Mouse (Mus musculus) MEL (cell line): ENCODE results near the gene Serpina1f. TPM values are rescaled to one million over a fixed set of nuclear protein-coding genes. Genes with fewer than 3 reads are reported as not detected.
"Not testable (repeated sequence)": the region's sequence is repeated elsewhere in the genome, so short reads cannot be mapped to it uniquely, and the experiment has no call there.

Source experiments
- DNase-seq: peaks from one replicate; pipeline ENCODE4 v3.0.0; 2011; ENCODE audit warnings: low read depth, low spot score
- H3K27ac ChIP-seq: 2 replicates; pipeline ENCODE4 v1.5.1; 2012; ENCODE audit warnings: low read depth, mild to moderate bottlenecking, control low read depth, low read length, moderate library complexity; ENCODE audit not compliant: control insufficient read depth
- H3K27me3 ChIP-seq, 2 experiments: fragments of 150-350 bp in 1 of 2; sonication (generic) in 1 of 2; 2 replicates each; pipeline ENCODE4 v1.6.1; 2012; ENCODE audit warnings: low read length in 2 of 2, mild to moderate bottlenecking in 2 of 2, improper control_type of control experiment in 1 of 2, moderate library complexity in 1 of 2; ENCODE audit not compliant: insufficient read depth in 2 of 2, control insufficient read depth in 1 of 2
- H3K36me3 ChIP-seq, 2 experiments: 2 replicates each; pipeline ENCODE4 v1.6.1; 2012 to 2014; ENCODE audit warnings: low read length in 2 of 2, improper control_type of control experiment in 1 of 2, inconsistent platforms in 1 of 2, mild to moderate bottlenecking in 1 of 2; ENCODE audit not compliant: insufficient read depth in 2 of 2, control insufficient read depth in 1 of 2
- H3K4me1 ChIP-seq, 2 experiments: fragments of 150-350 bp in 1 of 2; sonication (generic) in 1 of 2; 2 replicates each; pipeline ENCODE4 v1.6.1; 2012; ENCODE audit warnings: low read length in 2 of 2, improper control_type of control experiment in 1 of 2, mild to moderate bottlenecking in 1 of 2; ENCODE audit not compliant: insufficient read depth in 2 of 2, control insufficient read depth in 1 of 2
- H3K4me3 ChIP-seq, 2 experiments: fragments of 150-350 bp in 1 of 2; sonication (generic) in 1 of 2; 2 replicates each; pipeline ENCODE4 v1.5.1; 2012; ENCODE audit warnings: low read depth in 2 of 2, low read length in 2 of 2, mild to moderate bottlenecking in 2 of 2, moderate library complexity in 2 of 2, control low read depth in 1 of 2, improper control_type of control experiment in 1 of 2; ENCODE audit not compliant: control insufficient read depth in 1 of 2, insufficient read depth in 1 of 2
- H3K79me2 ChIP-seq: 2 replicates; pipeline ENCODE4 v1.6.1; 2012; ENCODE audit warnings: mild to moderate bottlenecking, low read length, moderate library complexity; ENCODE audit not compliant: control insufficient read depth, poor library complexity, insufficient read depth
- H3K9ac ChIP-seq: 2 replicates; pipeline ENCODE4 v1.6.1; 2012; ENCODE audit warnings: low read depth, mild to moderate bottlenecking, control low read depth, low read length, moderate library complexity; ENCODE audit not compliant: control insufficient read depth, poor library complexity, severe bottlenecking
- H3K9me3 ChIP-seq: fragments of 150-350 bp; sonication (generic); replicated peaks from 2 replicates; pipeline ENCODE4 v1.6.1; 2012; ENCODE audit warnings: mild to moderate bottlenecking, low read length, improper control_type of control experiment, moderate library complexity; ENCODE audit not compliant: insufficient read depth
- CTCF ChIP-seq, 3 experiments: IDR thresholded peaks in 2 of 3; conservative IDR thresholded peaks in 1 of 3; 2 replicates each; pipeline ENCODE4 v1.5.1; 2011 to 2012; ENCODE audit warnings: low read length in 3 of 3, low read depth in 2 of 3, mild to moderate bottlenecking in 2 of 3, improper control_type of control experiment in 1 of 3, inconsistent platforms in 1 of 3, mixed read lengths in 1 of 3, moderate library complexity in 1 of 3; ENCODE audit not compliant: control insufficient read depth in 1 of 3, insufficient read depth in 1 of 3, poor library complexity in 1 of 3, severe bottlenecking in 1 of 3
- E2F4 ChIP-seq: IDR thresholded peaks from 2 replicates; pipeline ENCODE4 v1.6.1; 2011; ENCODE audit warnings: low read depth, low read length, improper control_type of control experiment, borderline replicate concordance
- EP300 ChIP-seq, 2 experiments: IDR thresholded peaks; 2 replicates each; pipeline ENCODE4 v1.6.1; 2011; ENCODE audit warnings: improper control_type of control experiment in 2 of 2, low read length in 2 of 2, low read depth in 1 of 2, mild to moderate bottlenecking in 1 of 2
- HCFC1 ChIP-seq: IDR thresholded peaks from 2 replicates; pipeline ENCODE4 v1.6.1; 2012; ENCODE audit warnings: low read depth, mild to moderate bottlenecking, inconsistent platforms, low read length, improper control_type of control experiment, moderate library complexity
- JUND ChIP-seq: IDR thresholded peaks from 2 replicates; pipeline ENCODE4 v1.6.1; 2011; ENCODE audit warnings: low read depth, mild to moderate bottlenecking, improper control_type of control experiment, low read length
- KAT2A ChIP-seq: conservative IDR thresholded peaks from 2 replicates; pipeline ENCODE4 v1.6.1; 2012; ENCODE audit warnings: low read depth, low read length, improper control_type of control experiment, inconsistent platforms
- MAZ ChIP-seq: IDR thresholded peaks from 2 replicates; pipeline ENCODE4 v1.6.1; 2012; ENCODE audit warnings: low read depth, mild to moderate bottlenecking, inconsistent platforms, low read length, improper control_type of control experiment
- MEF2A ChIP-seq: IDR thresholded peaks from 2 replicates; pipeline ENCODE4 v1.6.1; 2014; ENCODE audit warnings: low read depth, mild to moderate bottlenecking, inconsistent platforms, low read length, improper control_type of control experiment; ENCODE audit not compliant: poor library complexity, insufficient replicate concordance, severe bottlenecking; ENCODE audit errors: extremely low read depth
- MYB ChIP-seq: IDR thresholded peaks from 2 replicates; pipeline ENCODE4 v1.6.1; 2011; ENCODE audit warnings: mild to moderate bottlenecking, low read depth, low read length, improper control_type of control experiment
- MYC ChIP-seq: IDR thresholded peaks from 2 replicates; pipeline ENCODE4 v1.6.1; 2011; ENCODE audit warnings: low read depth, mild to moderate bottlenecking, low read length, improper control_type of control experiment, moderate library complexity
- NELFE ChIP-seq: IDR thresholded peaks from 2 replicates; pipeline ENCODE4 v1.6.1; 2011; ENCODE audit warnings: low read depth, low read length, improper control_type of control experiment
- NRF1 ChIP-seq: IDR thresholded peaks from 2 replicates; pipeline ENCODE4 v1.6.1; 2014; ENCODE audit warnings: low read depth, mild to moderate bottlenecking, inconsistent platforms, low read length, improper control_type of control experiment, moderate library complexity; ENCODE audit not compliant: poor library complexity, insufficient read depth, severe bottlenecking
- POLR2AphosphoS2 ChIP-seq: IDR thresholded peaks from 2 replicates; pipeline ENCODE4 v1.6.1; 2011; ENCODE audit warnings: low read length, improper control_type of control experiment
- RAD21 ChIP-seq: IDR thresholded peaks from 2 replicates; pipeline ENCODE4 v1.6.1; 2011; ENCODE audit warnings: mild to moderate bottlenecking, low read depth, low read length, improper control_type of control experiment
- TAL1 ChIP-seq: IDR thresholded peaks from 2 replicates; pipeline ENCODE4 v1.6.1; 2012; ENCODE audit warnings: mild to moderate bottlenecking, inconsistent platforms, low read length, moderate library complexity, mixed read lengths
- TBP ChIP-seq: IDR thresholded peaks from 2 replicates; pipeline ENCODE4 v1.8.0; 2011; ENCODE audit warnings: low read depth, low read length, improper control_type of control experiment
- TCF12 ChIP-seq: IDR thresholded peaks from 2 replicates; pipeline ENCODE4 v1.6.1; 2014; ENCODE audit warnings: low read depth, mild to moderate bottlenecking, inconsistent platforms, low read length, improper control_type of control experiment, moderate library complexity
- UBTF ChIP-seq: IDR thresholded peaks from 2 replicates; pipeline ENCODE4 v1.6.1; 2012; ENCODE audit warnings: low read depth, mild to moderate bottlenecking, inconsistent platforms, low read length, improper control_type of control experiment, moderate library complexity, borderline replicate concordance; ENCODE audit not compliant: insufficient read depth
- polyA plus RNA-seq, 2 experiments: library from polyadenylated mRNA; stranded (reverse) in 1 of 2; unstranded in 1 of 2; fragments of >175 nt in 1 of 2; fragments of >200 nt in 1 of 2; gene quantifications; 2 replicates each; pipeline versions ENCODE4 v1.2.1 to v1.2.4; 2012; ENCODE audit warnings: low replicate concordance in 2 of 2, low read depth in 1 of 2; ENCODE audit not compliant: insufficient read length in 2 of 2, insufficient read depth in 1 of 2, missing spikeins in 1 of 2
- total RNA-seq: library from RNA; depleted of rRNA; stranded (reverse); fragments of 300-350 nt; gene quantifications from 2 replicates; pipeline ENCODE4 v1.2.3, GENCODE M21; 2012

Serpina1f gene
- total and polyA plus RNA-seq, 3 experiments, result not detected

DNA sequence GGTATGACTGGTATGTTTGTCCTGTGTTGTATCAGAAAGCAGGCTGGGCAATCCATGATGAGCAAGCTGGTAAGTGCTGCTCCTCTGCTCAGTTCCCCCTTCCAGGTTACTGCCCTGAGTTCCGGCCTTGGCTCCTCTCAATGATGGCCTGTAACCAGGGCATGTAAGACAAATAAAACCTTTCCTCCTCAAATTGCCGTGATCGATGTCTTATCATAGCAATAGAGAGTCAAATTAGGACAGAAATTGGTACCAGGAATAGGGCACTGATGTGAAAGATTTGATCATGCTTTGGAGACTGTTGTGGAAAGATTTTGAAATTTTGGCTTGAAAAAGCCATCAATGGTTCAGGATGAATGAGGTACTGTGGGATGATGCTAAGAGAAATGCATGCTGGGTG, 30.0 kb downstream of the Serpina1f start:
- H3K9me3 ChIP-seq, result no peaks in the 10 kb centered on the region
- H3K27ac ChIP-seq, result no peak overlapping the region
- no peak overlapping the region for H3K9ac ChIP-seq
- no peaks in the 10 kb centered on the region for H3K79me2 ChIP-seq
- no peaks in the 10 kb centered on the region for H3K36me3 ChIP-seq
- H3K4me1 ChIP-seq, result no peaks in the 10 kb centered on the region
- no peak for DNase-seq
- no peaks in the 10 kb centered on the region for H3K27me3 ChIP-seq
- no peak for TF ChIP-seq NRF1
- no peak for TF ChIP-seq E2F4
- no peak for TF ChIP-seq TAL1
- no peak for TF ChIP-seq HCFC1
- no peak for TF ChIP-seq TBP
- no peak overlapping the region for H3K4me3 ChIP-seq

DNA sequence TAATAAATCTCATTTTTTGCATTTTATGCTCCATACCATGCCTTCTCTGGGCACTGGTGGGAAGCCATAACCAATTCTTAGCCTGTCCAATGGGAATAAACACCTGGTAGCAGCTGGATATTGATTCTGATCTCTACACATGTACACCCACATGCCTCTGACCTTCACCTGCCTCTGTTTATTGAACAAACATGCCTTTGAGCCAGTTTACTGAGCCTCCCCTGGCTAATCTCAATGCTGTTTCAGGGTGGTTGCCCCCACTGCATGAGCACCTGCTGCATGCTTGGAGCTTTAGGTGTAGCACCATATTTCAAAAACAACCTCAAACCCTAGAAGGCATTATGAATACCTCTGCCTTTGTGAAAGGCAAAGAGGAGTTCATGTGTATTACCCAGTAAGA, 33.3 kb downstream of the Serpina1f start:
- not testable (repeated sequence) for H3K27ac ChIP-seq, H3K9me3 ChIP-seq, DNase-seq, H3K9ac ChIP-seq, H3K79me2 ChIP-seq, H3K4me1 ChIP-seq, H3K27me3 ChIP-seq, H3K4me3 ChIP-seq, H3K36me3 ChIP-seq

DNA sequence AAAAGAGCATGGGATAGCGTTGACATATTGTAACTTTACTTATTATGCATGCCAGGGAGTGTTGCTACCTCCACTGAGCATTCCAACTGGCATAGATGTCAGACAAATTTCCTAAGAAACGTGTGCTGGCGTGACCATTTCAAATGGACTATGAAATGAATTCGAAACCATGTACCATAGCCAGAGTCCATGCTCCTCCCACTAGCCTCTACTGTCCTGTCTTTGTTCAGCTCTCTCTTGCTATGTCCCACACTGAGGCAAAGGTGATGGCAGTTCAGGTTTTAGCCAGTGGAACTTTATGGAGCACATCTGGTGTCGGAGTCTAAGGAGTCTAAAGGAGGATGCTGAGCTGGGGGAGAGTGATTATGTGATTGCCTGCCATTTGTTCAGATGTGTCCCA, 35.3 kb downstream of the Serpina1f start:
- no peak for TF ChIP-seq JUND
- no peak for TF ChIP-seq RAD21
- no peak for TF ChIP-seq POLR2AphosphoS2
- TF ChIP-seq NRF1, result no peak
- TF ChIP-seq MAZ, result no peak
- TF ChIP-seq EP300 (IDR thresholded peaks at IDR 0.05; ENCODE audit: low read depth in 1 of 2, low read length in 2 of 2), result no peak
- no peak for TF ChIP-seq MYC
- TF ChIP-seq HCFC1, result no peak
- TF ChIP-seq MYB, result no peak
- TF ChIP-seq KAT2A, result no peak
- TF ChIP-seq CTCF (IDR thresholded peaks at IDR 0.05 in 2 of 3, conservative IDR thresholded peaks at IDR 0.05 in 1 of 3; ENCODE audit: control insufficient read depth in 1 of 3, insufficient read depth in 1 of 3, low read depth in 2 of 3, low read length in 3 of 3, poor library complexity in 1 of 3, severe bottlenecking in 1 of 3), result no peak
- TF ChIP-seq TCF12, result no peak
- TF ChIP-seq MEF2A, result no peak
- no peak for TF ChIP-seq UBTF
- TF ChIP-seq NELFE, result no peak
- no peak for TF ChIP-seq TAL1
- TF ChIP-seq, all 39 proteins: peak for 0
- Histone ChIP-seq H3K27ac (no peak overlapping the region), H3K27me3 (no peaks in the 10 kb centered on the region), H3K79me2 (no peaks in the 10 kb centered on the region), H3K36me3 (no peaks in the 10 kb centered on the region), H3K4me3 (no peak overlapping the region), H3K9ac (no peak overlapping the region), H3K9me3 (no peaks in the 10 kb centered on the region), H3K4me1 (no peaks in the 10 kb centered on the region)
- DNase-seq, result no peak
